30 mouse cellular contexts compared by ENCODE assay signal in the genomic region with DNA sequence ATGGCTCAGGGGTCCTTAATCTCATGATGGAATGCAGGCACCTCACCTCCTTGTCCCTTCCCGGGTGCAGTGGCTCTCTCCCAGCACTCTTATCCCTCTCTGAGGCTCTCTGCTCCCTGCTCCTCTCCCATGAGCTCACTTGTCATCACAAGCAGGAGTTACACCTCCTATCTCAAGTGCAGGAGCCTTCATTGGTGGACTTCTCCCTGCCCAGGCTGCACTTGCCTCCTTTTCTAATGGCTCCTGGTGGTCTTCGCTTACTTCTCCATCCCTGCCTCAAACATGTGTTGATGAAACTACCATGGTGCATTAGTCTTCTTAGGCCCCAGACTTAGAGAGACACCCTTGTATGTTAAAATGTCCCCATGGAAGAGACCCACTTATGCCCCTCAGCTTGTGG. TPM values are rescaled to one million over a fixed set of nuclear protein-coding genes. Genes with fewer than 3 reads are reported as not detected.
"Had no signal": no experiment of that assay in that cellular context is flagged by ENCODE, and none has a peak within 500 bp of the region (broad histone marks: within the 10 kb centered on the region; RNA-seq: fewer than 3 reads in every experiment).

No protein-coding gene starts in this region.

RNA-seq across cellular contexts. Expression of gene Nat8f3, which starts 2.9 kb away (rescaled TPM):
- polyA plus RNA-seq: limb, embryonic 15.5 days; liver, embryonic 12.5 days; liver, embryonic 13.5 days; liver, embryonic 14.5 days; liver, embryonic 15.5 days; liver, embryonic 16.5 days; liver, postnatal 0 days; lung, embryonic 15.5 days; lung, embryonic 16.5 days; lung, postnatal 0 days; macrophage; midbrain, embryonic 11.5 days; myocyte; neural tube, embryonic 11.5 days; neural tube, embryonic 12.5 days had no signal

RNA-seq across cellular contexts. Expression of gene Nat8f7, which starts 49.7 kb away (rescaled TPM):
- polyA plus RNA-seq: limb, embryonic 10.5 days; limb, embryonic 11.5 days; limb, embryonic 12.5 days; limb, embryonic 13.5 days; limb, embryonic 15.5 days; liver, embryonic 11.5 days; liver, embryonic 12.5 days; liver, embryonic 13.5 days; liver, embryonic 14.5 days; liver, embryonic 15.5 days; liver, embryonic 16.5 days; liver, postnatal 0 days; lung, embryonic 14.5 days; lung, embryonic 15.5 days; lung, embryonic 16.5 days; lung, postnatal 0 days; macrophage; midbrain, embryonic 10.5 days; midbrain, embryonic 11.5 days; midbrain, embryonic 12.5 days; midbrain, embryonic 13.5 days; midbrain, embryonic 14.5 days; midbrain, embryonic 15.5 days; midbrain, embryonic 16.5 days; myocyte; neural tube, embryonic 11.5 days; neural tube, embryonic 12.5 days had no signal

RNA-seq across cellular contexts. Expression of gene Nat8f6, which starts 58.1 kb away (rescaled TPM):
- polyA plus RNA-seq: limb, embryonic 10.5 days; limb, embryonic 11.5 days; limb, embryonic 12.5 days; limb, embryonic 13.5 days; limb, embryonic 15.5 days; liver, embryonic 11.5 days; liver, embryonic 12.5 days; liver, embryonic 13.5 days; liver, embryonic 14.5 days; liver, embryonic 15.5 days; liver, embryonic 16.5 days; liver, postnatal 0 days; lung, embryonic 14.5 days; lung, embryonic 15.5 days; lung, embryonic 16.5 days; lung, postnatal 0 days; macrophage; midbrain, embryonic 10.5 days; midbrain, embryonic 11.5 days; midbrain, embryonic 12.5 days; midbrain, embryonic 13.5 days; midbrain, embryonic 14.5 days; midbrain, embryonic 15.5 days; midbrain, embryonic 16.5 days; midbrain, postnatal 0 days; myocyte; neural tube, embryonic 11.5 days; neural tube, embryonic 12.5 days had no signal

RNA-seq across cellular contexts. Expression of gene Nat8f5, which starts 58.1 kb away (rescaled TPM):
- polyA plus RNA-seq: limb, embryonic 10.5 days; limb, embryonic 11.5 days; limb, embryonic 12.5 days; limb, embryonic 13.5 days; limb, embryonic 14.5 days; limb, embryonic 15.5 days; liver, embryonic 11.5 days; liver, embryonic 12.5 days; liver, embryonic 13.5 days; liver, embryonic 14.5 days; liver, embryonic 15.5 days; liver, embryonic 16.5 days; liver, postnatal 0 days; lung, adult 2 months; lung, embryonic 14.5 days; lung, embryonic 15.5 days; lung, embryonic 16.5 days; lung, postnatal 0 days; macrophage; midbrain, embryonic 10.5 days; midbrain, embryonic 11.5 days; midbrain, embryonic 12.5 days; midbrain, embryonic 14.5 days; myocyte; neural tube, embryonic 11.5 days; neural tube, embryonic 12.5 days had no signal
